Mouse (Mus musculus) thymus, postnatal 10 days (tissue): ENCODE measurements around the gene Tacr1.
"Not testable (repeated sequence)": the region's sequence is repeated elsewhere in the genome, so short reads cannot be mapped to it uniquely, and the experiment has no call there.

Experiments used
- DNase-seq, 2 experiments: peaks; one replicate each; pipeline ENCODE4 v3.0.0; 2021; ENCODE audit warnings: low spot score in 2 of 2

Tacr1 gene

GRCm38 (mm10) chr6:82401595-82402451, at the start of gene Tacr1:
Gene Tacr1 (plus strand): TSS chr6:82402334.
- DNase-seq = no peak

GRCm38 (mm10) chr6:82376144-82376543, 26.0 kb upstream of the Tacr1 start:
- DNase-seq = no peak

- no peak for DNase-seq
These were observed 18.6 kb upstream of the Tacr1 start for GRCm38 (mm10) chr6:82383556-82383955.

GRCm38 (mm10) chr6:82402501-82403495, 664 bp downstream of the Tacr1 start:
- DNase-seq = no peak

GRCm38 (mm10) chr6:82418367-82418766, 16.2 kb downstream of the Tacr1 start:
- no peak for DNase-seq

- no peak for DNase-seq
These were observed 18.1 kb downstream of the Tacr1 start for GRCm38 (mm10) chr6:82420222-82420621.

GRCm38 (mm10) chr6:82428890-82429289, 26.8 kb downstream of the Tacr1 start:
- no peak for DNase-seq

GRCm38 (mm10) chr6:82429766-82430165, 27.6 kb downstream of the Tacr1 start:
- DNase-seq = no peak

GRCm38 (mm10) chr6:82437174-82437573, 35.0 kb downstream of the Tacr1 start:
- DNase-seq = no peak

- DNase-seq = not testable (repeated sequence)
These were observed 50.3 kb downstream of the Tacr1 start for GRCm38 (mm10) chr6:82452206-82453095.

GRCm38 (mm10) chr6:82455245-82455644, 53.1 kb downstream of the Tacr1 start:
- no peak for DNase-seq

- no peak for DNase-seq
These were observed 55.1 kb downstream of the Tacr1 start for GRCm38 (mm10) chr6:82457163-82457763.

- no peak for DNase-seq
These were observed 56.7 kb downstream of the Tacr1 start for GRCm38 (mm10) chr6:82458762-82459389.

- DNase-seq = no peak
These were observed 61.0 kb downstream of the Tacr1 start for GRCm38 (mm10) chr6:82463171-82463570.

GRCm38 (mm10) chr6:82474477-82474876, 72.3 kb downstream of the Tacr1 start:
- DNase-seq = no peak

GRCm38 (mm10) chr6:82483842-82484241, 81.7 kb downstream of the Tacr1 start:
- no peak for DNase-seq

- DNase-seq = no peak
These were observed 92.3 kb downstream of the Tacr1 start for GRCm38 (mm10) chr6:82494481-82494880.

- no peak for DNase-seq
These were observed 108.8 kb downstream of the Tacr1 start for GRCm38 (mm10) chr6:82510843-82511416.

GRCm38 (mm10) chr6:82519626-82520025, 117.5 kb downstream of the Tacr1 start:
- no peak for DNase-seq

- no peak for DNase-seq
These were observed 120.4 kb downstream of the Tacr1 start for GRCm38 (mm10) chr6:82522567-82522966.
